Mouse (Mus musculus) embryonic facial prominence, embryonic 15.5 days (tissue): ENCODE data around the gene Dot1l. TPM values are rescaled to one million over a fixed set of nuclear protein-coding genes. Genes with fewer than 3 reads are reported as not detected.
A peak's percentile ranks its signal among the peaks of the same experiment; 100 is the strongest.
"Not testable (repeated sequence)": the region's sequence is repeated elsewhere in the genome, so short reads cannot be mapped to it uniquely, and the experiment has no call there.

Experiments
- ATAC-seq: fragments of 200-750 bp; cut with Nextera tagmentation; 2 replicates; pipeline ENCODE4 v1.8.0; 2017; ENCODE audit warnings: low read depth, moderate TSS enrichment; ENCODE audit not compliant: insufficient number of reproducible peaks, low FRiP score, low TSS enrichment
- H3K27ac ChIP-seq: fragments of 300-500 bp; sonication (generic); replicated peaks from 2 replicates; pipeline ENCODE4 v1.5.1; 2015; ENCODE audit warnings: mild to moderate bottlenecking, inconsistent platforms
- H3K27me3 ChIP-seq: fragments of 300-500 bp; sonication (generic); 2 replicates; pipeline ENCODE4 v1.6.1; 2015; ENCODE audit warnings: inconsistent platforms
- H3K36me3 ChIP-seq: fragments of 300-500 bp; sonication (generic); 2 replicates; pipeline ENCODE4 v1.6.1; 2015; ENCODE audit warnings: mild to moderate bottlenecking, inconsistent platforms
- H3K4me1 ChIP-seq: fragments of 300-500 bp; sonication (generic); 2 replicates; pipeline ENCODE4 v1.6.1; 2015; ENCODE audit warnings: inconsistent platforms
- H3K4me2 ChIP-seq: fragments of 300-500 bp; sonication (generic); replicated peaks from 2 replicates; pipeline ENCODE4 v1.6.1; 2015; ENCODE audit warnings: mild to moderate bottlenecking, inconsistent platforms
- H3K4me3 ChIP-seq: fragments of 300-500 bp; sonication (generic); replicated peaks from 2 replicates; pipeline ENCODE4 v1.5.1; 2015; ENCODE audit warnings: mild to moderate bottlenecking, inconsistent platforms
- H3K9ac ChIP-seq: fragments of 300-500 bp; sonication (generic); 2 replicates; pipeline ENCODE4 v1.6.1; 2015; ENCODE audit warnings: inconsistent platforms
- H3K9me3 ChIP-seq: fragments of 300-500 bp; sonication (generic); replicated peaks from 2 replicates; pipeline ENCODE4 v1.6.1; 2016; ENCODE audit warnings: inconsistent platforms
- whole genome bisulfite sequencing: fragments of 180-500 bp; shearing (Covaris S2); methylation state at CpG from one replicate; pipeline ENCODE4 v1.1.7; 2015; 5-methylcytosine and 5-hydroxymethylcytosine counted together
- polyA plus RNA-seq: library from polyadenylated mRNA; unstranded; fragments of >200 nt; fragmentation: Nextera tagmentation; extraction: Ambion mirVana; gene quantifications from 2 replicates; pipeline ENCODE4 v1.2.1, GENCODE M21; 2015

Gene Dot1l
- polyA plus RNA-seq, 1 experiment from 2014 or later, result 21.7 TPM

GRCm38 (mm10) chr10:80814800-80815199, 59.8 kb downstream of the Dot1l start:
- Histone ChIP-seq H3K36me3 (no peaks in the 10 kb centered on the region), H3K4me1 (peaks cover 6% of the 10 kb centered on the region), H3K4me2 (no peak overlapping the region), H3K4me3 (no peak overlapping the region), H3K9me3 (no peaks in the 10 kb centered on the region), H3K27ac (no peak overlapping the region), H3K9ac (no peak overlapping the region), H3K27me3 (peaks cover 9% of the 10 kb centered on the region)
- WGBS, result 63% methylated on average over 7 of the region's 7 CpGs
- ATAC-seq, result no peak

- H3K4me3 ChIP-seq, H3K27ac ChIP-seq, H3K4me1 ChIP-seq, H3K4me2 ChIP-seq, H3K36me3 ChIP-seq, ATAC-seq, H3K9ac ChIP-seq, H3K27me3 ChIP-seq, H3K9me3 ChIP-seq: not testable (repeated sequence)
- 77% methylated on average over 3 of the region's 3 CpGs for WGBS
Observed at GRCm38 (mm10) chr10:80816303-80816702, 61.3 kb downstream of the Dot1l start.

GRCm38 (mm10) chr10:80817164-80817563, 62.2 kb downstream of the Dot1l start:
- Histone ChIP-seq H3K27me3 (no peaks in the 10 kb centered on the region), H3K9me3 (no peaks in the 10 kb centered on the region), H3K4me1 (no peaks in the 10 kb centered on the region), H3K9ac (no peak overlapping the region), H3K36me3 (no peaks in the 10 kb centered on the region), H3K4me2 (no peak overlapping the region), H3K4me3 (no peak overlapping the region), H3K27ac (no peak overlapping the region)
- 59% methylated on average over 2 of the region's 2 CpGs for WGBS
- no peak for ATAC-seq

- not testable (repeated sequence) for H3K4me3 ChIP-seq, H3K27me3 ChIP-seq, H3K36me3 ChIP-seq, ATAC-seq, H3K4me1 ChIP-seq, H3K9me3 ChIP-seq, H3K27ac ChIP-seq, H3K9ac ChIP-seq, H3K4me2 ChIP-seq
- 81% methylated on average over 7 of the region's 7 CpGs for WGBS
Observed at GRCm38 (mm10) chr10:80817955-80818354, 62.9 kb downstream of the Dot1l start.

- no peak overlapping the region for H3K27ac ChIP-seq
- 49% methylated on average over 6 of the region's 6 CpGs for WGBS
- H3K27me3 ChIP-seq, result no peaks in the 10 kb centered on the region
- no peak for ATAC-seq
- no peak overlapping the region for H3K9ac ChIP-seq
- H3K4me2 ChIP-seq, result no peak overlapping the region
- H3K4me1 ChIP-seq, result no peaks in the 10 kb centered on the region
- H3K4me3 ChIP-seq, result no peak overlapping the region
- no peaks in the 10 kb centered on the region for H3K36me3 ChIP-seq
- no peaks in the 10 kb centered on the region for H3K9me3 ChIP-seq
Observed at GRCm38 (mm10) chr10:80818599-80819281, 63.7 kb downstream of the Dot1l start.

- Histone ChIP-seq H3K36me3 (no peaks in the 10 kb centered on the region), H3K9me3 (no peaks in the 10 kb centered on the region), H3K27ac (0 out of 2 replicates have a peak overlapping the region, but pooled peaks have one; percentile 1), H3K27me3 (no peaks in the 10 kb centered on the region), H3K9ac (no peak overlapping the region), H3K4me3 (no peak overlapping the region), H3K4me2 (no peak overlapping the region), H3K4me1 (no peaks in the 10 kb centered on the region)
- WGBS, result 48% methylated on average over 3 of the region's 3 CpGs
- no peak for ATAC-seq
Observed at GRCm38 (mm10) chr10:80819406-80819805, 64.4 kb downstream of the Dot1l start.

GRCm38 (mm10) chr10:80821991-80822390, 67.0 kb downstream of the Dot1l start:
- Histone ChIP-seq H3K36me3 (no peaks in the 10 kb centered on the region), H3K27me3 (no peaks in the 10 kb centered on the region)

GRCm38 (mm10) chr10:80822528-80822927, 67.5 kb downstream of the Dot1l start:
- no peak overlapping the region for H3K27ac ChIP-seq
- H3K27me3 ChIP-seq, result no peaks in the 10 kb centered on the region
- H3K36me3 ChIP-seq, result no peaks in the 10 kb centered on the region
- H3K4me2 ChIP-seq, result no peak overlapping the region
- H3K4me3 ChIP-seq, result no peak overlapping the region
- no peaks in the 10 kb centered on the region for H3K9me3 ChIP-seq
- ATAC-seq, result no peak
- WGBS, result 94% methylated on average over 5 of the region's 5 CpGs
- H3K4me1 ChIP-seq, result peaks cover 2% of the 10 kb centered on the region
- H3K9ac ChIP-seq, result no peak overlapping the region

More at GRCm38 (mm10) chr10:80821991-80822390, 67.0 kb downstream of the Dot1l start:
- no peak overlapping the region for H3K4me2 ChIP-seq
- 45% methylated on average over 2 of the region's 2 CpGs for WGBS
- no peak for ATAC-seq
- no peak overlapping the region for H3K27ac ChIP-seq
- H3K4me1 ChIP-seq, result no peaks in the 10 kb centered on the region
- H3K9ac ChIP-seq, result no peak overlapping the region
- H3K9me3 ChIP-seq, result no peaks in the 10 kb centered on the region
- H3K4me3 ChIP-seq, result no peak overlapping the region

GRCm38 (mm10) chr10:80823316-80823715, 68.3 kb downstream of the Dot1l start:
- H3K36me3 ChIP-seq, result no peaks in the 10 kb centered on the region
- H3K27ac ChIP-seq, result no peak overlapping the region
- no peak for ATAC-seq
- H3K4me2 ChIP-seq, result no peak overlapping the region
- no peak overlapping the region for H3K9ac ChIP-seq
- 85% methylated on average over 1 of the region's 1 CpGs for WGBS
- no peaks in the 10 kb centered on the region for H3K27me3 ChIP-seq
- H3K4me1 ChIP-seq, result peaks cover 9% of the 10 kb centered on the region
- H3K9me3 ChIP-seq, result no peaks in the 10 kb centered on the region
- no peak overlapping the region for H3K4me3 ChIP-seq

- ATAC-seq, result no peak
- Histone ChIP-seq H3K27me3 (no peaks in the 10 kb centered on the region), H3K36me3 (peaks cover under 1% of the 10 kb centered on the region; the same call in 1 of the 2 replicates), H3K9me3 (no peaks in the 10 kb centered on the region), H3K4me3 (no peak overlapping the region), H3K4me2 (no peak overlapping the region), H3K4me1 (peaks cover 13% of the 10 kb centered on the region), H3K9ac (no peak overlapping the region), H3K27ac (no peak overlapping the region)
- WGBS, result 58% methylated on average over 8 of the region's 8 CpGs
Observed at GRCm38 (mm10) chr10:80823847-80824643, 69.0 kb downstream of the Dot1l start.

GRCm38 (mm10) chr10:80824827-80825226, 69.8 kb downstream of the Dot1l start:
- peaks cover 8% of the 10 kb centered on the region for H3K36me3 ChIP-seq
- H3K27me3 ChIP-seq, result no peaks in the 10 kb centered on the region
- no peaks in the 10 kb centered on the region for H3K9me3 ChIP-seq
- no peak overlapping the region for H3K4me2 ChIP-seq
- no peak overlapping the region for H3K27ac ChIP-seq
- no peak overlapping the region for H3K9ac ChIP-seq
- no peak overlapping the region for H3K4me3 ChIP-seq
- 70% methylated on average over 2 of the region's 2 CpGs for WGBS
- no peak for ATAC-seq
- H3K4me1 ChIP-seq, result peaks cover 20% of the 10 kb centered on the region
